Mouse (Mus musculus): ENCODE results near the gene Slc4a2. TPM values are rescaled to one million over a fixed set of nuclear protein-coding genes. Genes with fewer than 3 reads are reported as not detected.

Slc4a2 gene
- 23.1 and 26.1 TPM in 2 replicates for polyA plus RNA-seq (2015; fragmentation: Nextera tagmentation; extraction: Ambion mirVana)

- peak within 1 kb of the TSS; percentile 64 for H3K4me3 ChIP-seq
- H3K36me3 ChIP-seq (replicated peaks), result no peaks in the 10 kb centered on the region; the same call in 1 of the 2 replicates
- H3K9ac ChIP-seq, result peak within 1 kb of the TSS; percentile 75
- ATAC-seq (replicated peaks), result peak; percentile 95
- peak within 1 kb of the TSS; percentile 88 for H3K27ac ChIP-seq
- under 1% methylated on average over 46 of the region's 46 CpGs for WGBS
- H3K4me1 ChIP-seq, result peaks cover 56% of the 10 kb centered on the region
- peaks cover 7% of the 10 kb centered on the region; the same call in 1 of the 2 replicates for H3K27me3 ChIP-seq (replicated peaks)
- no peaks in the 10 kb centered on the region for H3K9me3 ChIP-seq
- peak within 1 kb of the TSS; percentile 91 for H3K4me2 ChIP-seq
Observed at GRCm38 (mm10) chr5:24423129-24424003, at the start of gene Slc4a2, which contains the start of gene Cdk5. Gene Slc4a2, plus strand, starts transcription at chr5:24423837. Gene Cdk5, minus strand, starts transcription at chr5:24423530.

- WGBS, result 52% methylated on average over 6 of the region's 6 CpGs
- no peak overlapping the region for H3K9ac ChIP-seq
- H3K27ac ChIP-seq, result no peak overlapping the region
- H3K36me3 ChIP-seq (replicated peaks), result no peaks in the 10 kb centered on the region
- no peak overlapping the region for H3K4me2 ChIP-seq
- H3K4me3 ChIP-seq, result no peak overlapping the region
- no peak for ATAC-seq (replicated peaks)
- H3K4me1 ChIP-seq, result no peaks in the 10 kb centered on the region
- H3K9me3 ChIP-seq, result no peaks in the 10 kb centered on the region
- H3K27me3 ChIP-seq (replicated peaks), result no peaks in the 10 kb centered on the region
Observed at GRCm38 (mm10) chr5:24374216-24374615, 49.4 kb upstream of the Slc4a2 start.

- Histone ChIP-seq H3K4me2 (no peak overlapping the region), H3K27ac (no peak overlapping the region), H3K4me1 (no peaks in the 10 kb centered on the region), H3K27me3 (replicated peaks) (no peaks in the 10 kb centered on the region), H3K36me3 (replicated peaks) (no peaks in the 10 kb centered on the region), H3K9me3 (no peaks in the 10 kb centered on the region), H3K9ac (no peak overlapping the region), H3K4me3 (no peak overlapping the region)
- 78% methylated on average over 7 of the region's 7 CpGs for WGBS
- ATAC-seq (replicated peaks), result no peak
Observed at GRCm38 (mm10) chr5:24374666-24375328, 48.8 kb upstream of the Slc4a2 start.

GRCm38 (mm10) chr5:24378700-24379099 lies 44.9 kb upstream of the Slc4a2 start:
- Histone ChIP-seq H3K4me1 (peaks cover 12% of the 10 kb centered on the region), H3K27ac (no peak overlapping the region), H3K9me3 (no peaks in the 10 kb centered on the region), H3K36me3 (replicated peaks) (no peaks in the 10 kb centered on the region), H3K4me2 (no peak overlapping the region), H3K9ac (no peak overlapping the region), H3K4me3 (no peak overlapping the region), H3K27me3 (replicated peaks) (no peaks in the 10 kb centered on the region)
- 88% methylated on average over 2 of the region's 2 CpGs for WGBS
- no peak for ATAC-seq (replicated peaks)

- WGBS, result 79% methylated on average over 4 of the region's 4 CpGs
- Histone ChIP-seq H3K9me3 (no peaks in the 10 kb centered on the region), H3K36me3 (replicated peaks) (no peaks in the 10 kb centered on the region), H3K27ac (no peak overlapping the region), H3K4me3 (no peak overlapping the region), H3K4me1 (peaks cover 20% of the 10 kb centered on the region), H3K4me2 (no peak overlapping the region), H3K27me3 (replicated peaks) (0 out of 2 replicates have a peak, but pooled peaks cover under 1% of the 10 kb centered on the region), H3K9ac (no peak overlapping the region)
- ATAC-seq (replicated peaks), result no peak
Observed at GRCm38 (mm10) chr5:24379501-24379900, 44.1 kb upstream of the Slc4a2 start.

- Histone ChIP-seq H3K27me3 (replicated peaks) (peaks cover 10% of the 10 kb centered on the region), H3K36me3 (replicated peaks) (no peaks in the 10 kb centered on the region), H3K27ac (no peak overlapping the region), H3K4me2 (no peak overlapping the region), H3K9me3 (no peaks in the 10 kb centered on the region), H3K4me3 (no peak overlapping the region), H3K9ac (no peak overlapping the region), H3K4me1 (peaks cover 22% of the 10 kb centered on the region)
- 97% methylated on average over 4 of the region's 4 CpGs for WGBS
- ATAC-seq (replicated peaks), result no peak
Observed at GRCm38 (mm10) chr5:24380499-24380898, 43.1 kb upstream of the Slc4a2 start.

GRCm38 (mm10) chr5:24381486-24381885 lies 42.2 kb upstream of the Slc4a2 start:
- peaks cover 20% of the 10 kb centered on the region for H3K27me3 ChIP-seq (replicated peaks)
- no peaks in the 10 kb centered on the region for H3K36me3 ChIP-seq (replicated peaks)
- no peaks in the 10 kb centered on the region for H3K9me3 ChIP-seq
- ATAC-seq (replicated peaks), result no peak
- peaks cover 22% of the 10 kb centered on the region for H3K4me1 ChIP-seq
- WGBS, result 70% methylated on average over 6 of the region's 6 CpGs
- no peak overlapping the region for H3K27ac ChIP-seq
- H3K4me3 ChIP-seq, result no peak overlapping the region
- no peak overlapping the region for H3K4me2 ChIP-seq
- H3K9ac ChIP-seq, result no peak overlapping the region

GRCm38 (mm10) chr5:24381988-24382387 lies 41.6 kb upstream of the Slc4a2 start:
- Histone ChIP-seq H3K4me1 (peaks cover 25% of the 10 kb centered on the region), H3K4me2 (no peak overlapping the region), H3K9ac (no peak overlapping the region), H3K36me3 (replicated peaks) (no peaks in the 10 kb centered on the region), H3K4me3 (no peak overlapping the region), H3K27ac (no peak overlapping the region), H3K9me3 (no peaks in the 10 kb centered on the region), H3K27me3 (replicated peaks) (peaks cover 24% of the 10 kb centered on the region)
- WGBS, result 61% methylated on average over 2 of the region's 2 CpGs
- no peak for ATAC-seq (replicated peaks)

GRCm38 (mm10) chr5:24383026-24383859 lies 40.4 kb upstream of the Slc4a2 start:
- no peaks in the 10 kb centered on the region for H3K9me3 ChIP-seq
- peaks cover 37% of the 10 kb centered on the region for H3K4me1 ChIP-seq
- peaks cover 36% of the 10 kb centered on the region for H3K27me3 ChIP-seq (replicated peaks)
- H3K27ac ChIP-seq, result peak overlapping the region; percentile 82
- no peaks in the 10 kb centered on the region for H3K36me3 ChIP-seq (replicated peaks)
- H3K4me3 ChIP-seq, result peak overlapping the region; percentile 49
- 1% methylated on average over 34 of the region's 34 CpGs for WGBS
- H3K9ac ChIP-seq, result peak overlapping the region; percentile 61
- peak; percentile 87 for ATAC-seq (replicated peaks)
- peak overlapping the region; percentile 69 for H3K4me2 ChIP-seq

- Histone ChIP-seq H3K4me2 (no peak overlapping the region; the same call in 1 of the 2 replicates), H3K4me1 (peaks cover 43% of the 10 kb centered on the region)
Observed at GRCm38 (mm10) chr5:24384407-24384806, 39.2 kb upstream of the Slc4a2 start.

GRCm38 (mm10) chr5:24385374-24385773 lies 38.3 kb upstream of the Slc4a2 start:
- Histone ChIP-seq H3K36me3 (replicated peaks) (no peaks in the 10 kb centered on the region), H3K4me1 (peaks cover 43% of the 10 kb centered on the region), H3K4me2 (no peak overlapping the region), H3K9ac (no peak overlapping the region), H3K27ac (no peak overlapping the region), H3K4me3 (no peak overlapping the region), H3K9me3 (no peaks in the 10 kb centered on the region), H3K27me3 (replicated peaks) (peaks cover 53% of the 10 kb centered on the region)
- 93% methylated on average over 5 of the region's 5 CpGs for WGBS
- ATAC-seq (replicated peaks), result no peak

More at GRCm38 (mm10) chr5:24384407-24384806, 39.2 kb upstream of the Slc4a2 start:
- no peaks in the 10 kb centered on the region for H3K9me3 ChIP-seq
- 70% methylated on average over 6 of the region's 6 CpGs for WGBS
- no peak overlapping the region for H3K9ac ChIP-seq
- peaks cover 46% of the 10 kb centered on the region for H3K27me3 ChIP-seq (replicated peaks)
- H3K27ac ChIP-seq, result no peak overlapping the region
- ATAC-seq (replicated peaks), result no peak
- H3K4me3 ChIP-seq, result no peak overlapping the region
- no peaks in the 10 kb centered on the region for H3K36me3 ChIP-seq (replicated peaks)
